Mouse (Mus musculus) liver, embryonic 14.5 days (tissue): ENCODE measurements at regions not wholly inside any gene's neighbourhood (a gene's known extent, or its start where the extent isn't known, plus 50 kb on each side); places are given as distances from the start of the nearest gene placed in this dataset.

Source experiments
- ATAC-seq: fragments of 200-750 bp; cut with Nextera tagmentation; 2 replicates; pipeline ENCODE4 v1.8.0; 2017; ENCODE audit warnings: moderate number of reproducible peaks, mild to moderate bottlenecking, moderate library complexity; ENCODE audit not compliant: insufficient read depth
- DNase-seq, 3 experiments: peaks; one replicate each; pipeline ENCODE4 v3.0.0-alpha.2; 2012 to 2013; ENCODE audit warnings: low read depth in 3 of 3, low spot score in 3 of 3
- H3K27ac ChIP-seq: fragments of 300-500 bp; sonication (generic); 2 replicates; pipeline ENCODE4 v1.5.1; 2014; ENCODE audit warnings: moderate library complexity, mild to moderate bottlenecking, control low read depth, inconsistent platforms
- H3K27me3 ChIP-seq: fragments of 300-500 bp; sonication (generic); 2 replicates; pipeline ENCODE4 v1.6.1; 2014; ENCODE audit warnings: mild to moderate bottlenecking, low read length, moderate library complexity; ENCODE audit not compliant: control insufficient read depth, insufficient read depth
- H3K36me3 ChIP-seq: fragments of 300-500 bp; sonication (generic); replicated peaks from 2 replicates; pipeline ENCODE4 v1.6.1; 2014; ENCODE audit warnings: low read depth; ENCODE audit not compliant: control insufficient read depth, insufficient read depth
- H3K4me1 ChIP-seq, 2 experiments: fragments of 200-500 bp in 1 of 2; fragments of 300-500 bp in 1 of 2; sonication (generic) in 1 of 2; replicated peaks; 2 replicates each; pipeline ENCODE4 v1.6.1; 2012 to 2014; ENCODE audit warnings: antibody characterized with exemption in 1 of 2, inconsistent platforms in 1 of 2, low read length in 1 of 2; ENCODE audit not compliant: control insufficient read depth in 2 of 2, insufficient read depth in 2 of 2
- H3K4me2 ChIP-seq: fragments of 300-500 bp; sonication (generic); 2 replicates; pipeline ENCODE4 v1.6.1; 2014; ENCODE audit warnings: low read depth, mild to moderate bottlenecking, control low read depth, moderate library complexity
- H3K4me3 ChIP-seq, 2 experiments: fragments of 200-500 bp in 1 of 2; fragments of 300-500 bp in 1 of 2; sonication (generic) in 1 of 2; 2 replicates each; pipeline ENCODE4 v1.5.1; 2012 to 2014; ENCODE audit warnings: low read depth in 2 of 2, low read length in 2 of 2, mild to moderate bottlenecking in 2 of 2, control low read depth in 1 of 2, inconsistent platforms in 1 of 2, moderate library complexity in 1 of 2; ENCODE audit not compliant: insufficient read depth in 1 of 2
- H3K9ac ChIP-seq: fragments of 300-500 bp; sonication (generic); replicated peaks from 2 replicates; pipeline ENCODE4 v1.6.1; 2014; ENCODE audit warnings: mild to moderate bottlenecking, control low read depth, moderate library complexity
- H3K9me3 ChIP-seq: fragments of 300-500 bp; sonication (generic); 2 replicates; pipeline ENCODE4 v1.6.1; 2016; ENCODE audit warnings: low read length, mixed read lengths; ENCODE audit not compliant: control insufficient read depth
- CTCF ChIP-seq: IDR thresholded peaks from 2 replicates; pipeline ENCODE4 v1.5.1; 2016; ENCODE audit warnings: antibody characterized with exemption, low read depth, control low read depth
- EP300 ChIP-seq: IDR thresholded peaks from 2 replicates; pipeline ENCODE4 v1.6.1; 2016; ENCODE audit warnings: antibody characterized with exemption, low read depth
- WGBS: fragments of 180-500 bp; shearing (Covaris S2); extraction: QIAGEN DNeasy Blood & Tissue Kit; methylation state at CpG from one replicate; pipeline ENCODE4 v1.1.7; 2014; ENCODE audit not compliant: insufficient replicate concordance; 5-methylcytosine and 5-hydroxymethylcytosine counted together

- 8% methylated on average over 9 of the region's 9 CpGs for WGBS
- TF ChIP-seq CTCF (peak; percentile 42), EP300 (no peak)
- Histone ChIP-seq H3K9ac (no peak overlapping the region), H3K9me3 (no peaks in the 10 kb centered on the region), H3K4me2 (no peak overlapping the region), H3K27me3 (no peaks in the 10 kb centered on the region), H3K4me1 (no peaks in the 10 kb centered on the region), H3K27ac (no peak overlapping the region), H3K36me3 (no peaks in the 10 kb centered on the region), H3K4me3 (no peak overlapping the region)
- ATAC-seq, result no peak
- no peak for DNase-seq
Observed at GRCm38 (mm10) chr3:73134316-73134715, 76.7 kb upstream of the Slitrk3 start.

GRCm38 (mm10) chr3:73125143-73125542 is 67.5 kb upstream of the Slitrk3 start:
- H3K27me3 ChIP-seq, result no peaks in the 10 kb centered on the region
- no peaks in the 10 kb centered on the region for H3K36me3 ChIP-seq
- 28% methylated on average over 4 of the region's 4 CpGs for WGBS
- H3K4me2 ChIP-seq, result no peak overlapping the region; the same call in 1 of the 2 replicates
- peak in 2 of 3 experiments; percentile 0 to 2 for DNase-seq
- H3K9ac ChIP-seq, result no peak overlapping the region
- H3K27ac ChIP-seq, result no peak overlapping the region
- no peaks in the 10 kb centered on the region for H3K4me1 ChIP-seq
- peak; percentile 91 for ATAC-seq
- H3K9me3 ChIP-seq, result no peaks in the 10 kb centered on the region
- TF ChIP-seq EP300, result peak; percentile 45
- TF ChIP-seq CTCF, result no peak
- no peak overlapping the region for H3K4me3 ChIP-seq

GRCm38 (mm10) chr3:73109102-73109501 is 51.5 kb upstream of the Slitrk3 start:
- no peaks in the 10 kb centered on the region for H3K9me3 ChIP-seq
- H3K27ac ChIP-seq, result no peak overlapping the region
- H3K4me2 ChIP-seq, result no peak overlapping the region
- WGBS, result 48% methylated on average over 1 of the region's 1 CpGs
- TF ChIP-seq EP300 (no peak), CTCF (no peak)
- no peaks in the 10 kb centered on the region for H3K4me1 ChIP-seq
- H3K36me3 ChIP-seq, result no peaks in the 10 kb centered on the region
- no peak overlapping the region for H3K4me3 ChIP-seq
- ATAC-seq (no peak), DNase-seq (no peak)
- no peaks in the 10 kb centered on the region for H3K27me3 ChIP-seq
- no peak overlapping the region for H3K9ac ChIP-seq
